Mouse (Mus musculus) T-helper 1 cell (primary cell): ENCODE data around the gene Dus2.

Source experiments
- in situ Hi-C: fragments of 300-600 bp; cut with MboI, MseI; formaldehyde crosslinking; loops from one replicate; pipeline ENCODE4 v1.15.1; 2025; ENCODE audit warnings: high pct_unique_total_duplicates

Gene Dus2

DNA sequence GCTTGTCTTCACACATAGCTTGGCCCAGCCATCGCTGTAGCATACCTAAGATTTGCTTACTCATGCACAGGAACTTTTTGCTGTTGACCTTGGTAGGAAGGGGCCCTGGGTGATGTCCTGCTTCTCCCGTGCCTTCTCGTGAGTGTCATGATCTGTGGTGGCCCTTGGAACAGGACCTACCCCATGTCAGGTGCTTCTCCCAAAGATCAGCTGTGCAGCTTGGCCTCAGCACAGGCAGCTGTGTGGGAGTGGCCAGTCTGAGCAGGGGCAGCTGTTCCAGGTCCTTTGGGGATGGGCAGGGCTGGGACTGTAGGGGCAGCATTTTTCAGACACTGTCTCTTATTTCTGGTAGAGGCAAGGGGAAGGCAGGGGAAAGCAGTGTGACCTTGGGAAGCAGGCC lies 53.0 kb downstream of the Dus2 start:
- in situ Hi-C loops: no loop called here

DNA sequence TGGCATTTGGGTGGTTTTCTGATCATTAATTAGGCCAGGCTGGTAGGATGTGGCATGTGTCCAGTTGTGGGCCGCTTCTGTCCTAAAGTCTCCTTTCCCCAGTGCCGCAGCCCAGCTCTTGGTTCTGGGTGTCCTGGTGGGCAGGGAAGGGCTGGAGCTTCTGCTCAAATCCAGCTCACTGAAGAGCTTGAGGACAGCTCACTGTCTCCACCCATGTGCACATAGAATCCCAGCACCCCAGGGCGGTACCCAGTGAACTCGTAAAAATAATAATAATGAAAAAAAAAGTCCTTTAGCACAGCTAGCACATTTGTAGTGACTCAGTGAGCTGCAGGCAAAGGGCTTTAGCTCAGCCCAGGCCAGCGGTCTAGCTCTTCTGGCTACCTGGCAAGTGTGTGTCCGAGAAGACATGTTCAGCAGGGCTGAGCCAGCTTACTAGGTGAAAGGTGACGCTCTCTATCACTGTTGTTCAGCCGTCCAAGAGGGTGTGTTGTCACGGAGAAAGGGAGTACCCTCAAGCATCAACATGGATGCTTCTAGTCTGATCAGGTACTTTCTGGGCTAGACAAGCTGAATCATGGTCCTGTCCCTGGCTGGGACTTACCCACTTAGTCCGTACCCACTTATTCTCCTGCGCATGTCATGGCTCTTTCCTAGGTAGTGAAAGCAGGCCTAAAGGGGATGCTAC lies 55.9 kb downstream of the Dus2 start:
- in situ Hi-C loops: no loop called here

DNA sequence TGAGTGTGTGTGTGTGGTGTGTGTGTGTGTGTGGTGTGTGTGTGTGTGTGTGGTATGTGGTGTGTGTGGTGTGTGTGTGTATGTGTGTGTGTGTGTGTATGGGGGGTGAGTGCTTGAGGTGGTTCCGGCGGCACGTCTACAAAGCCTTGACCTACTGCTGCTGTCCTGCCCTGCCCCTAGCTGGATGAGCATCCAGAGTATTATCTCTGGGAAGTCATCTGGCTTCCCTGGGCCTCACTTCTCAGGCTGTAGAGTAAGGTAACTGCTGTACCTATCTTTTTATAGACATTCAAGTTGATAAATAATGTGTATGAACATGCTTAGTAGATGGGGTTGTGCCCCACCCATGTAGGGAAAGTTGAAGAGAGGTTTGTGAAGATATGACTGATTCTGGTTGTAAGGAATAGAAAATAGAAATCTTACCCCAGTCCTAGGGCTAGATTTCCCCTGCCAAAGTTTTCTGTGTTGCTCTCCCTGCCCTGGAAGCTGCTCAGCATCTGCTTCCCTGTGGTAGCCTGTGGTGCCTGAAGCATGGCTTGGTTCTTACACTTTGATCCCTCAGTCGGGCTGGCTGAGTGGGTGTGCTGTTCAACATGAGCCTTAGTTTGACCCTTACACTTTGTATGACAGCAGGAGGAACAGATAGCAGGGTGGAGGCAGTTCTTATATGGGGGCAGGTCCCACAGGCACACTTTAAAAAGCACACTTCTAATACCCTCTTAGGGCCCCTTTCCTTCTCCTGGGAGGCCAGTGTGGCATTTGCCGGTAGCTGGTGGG lies 56.9 kb downstream of the Dus2 start:
- in situ Hi-C loops: no loop called here

DNA sequence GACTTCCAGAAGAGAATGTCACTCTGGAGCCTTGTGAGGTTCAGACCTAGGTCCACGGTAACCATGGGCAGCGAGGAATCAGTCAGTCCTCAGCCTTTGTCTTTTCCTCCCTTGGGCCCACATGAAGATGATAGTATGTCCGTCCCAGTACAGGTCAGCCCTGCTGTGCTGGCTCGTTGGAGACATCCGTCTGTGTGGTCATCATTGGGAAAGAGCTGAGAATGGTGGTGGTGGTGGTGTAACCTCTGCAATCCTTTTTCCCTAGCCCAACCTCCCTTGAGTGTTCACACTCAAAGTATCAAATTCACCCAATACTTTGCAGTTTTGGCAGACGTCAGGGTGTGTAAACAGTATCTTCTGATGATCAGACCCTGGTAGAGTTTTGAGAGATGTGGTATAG lies 58.7 kb downstream of the Dus2 start:
- in situ Hi-C loops: no loop called here

DNA sequence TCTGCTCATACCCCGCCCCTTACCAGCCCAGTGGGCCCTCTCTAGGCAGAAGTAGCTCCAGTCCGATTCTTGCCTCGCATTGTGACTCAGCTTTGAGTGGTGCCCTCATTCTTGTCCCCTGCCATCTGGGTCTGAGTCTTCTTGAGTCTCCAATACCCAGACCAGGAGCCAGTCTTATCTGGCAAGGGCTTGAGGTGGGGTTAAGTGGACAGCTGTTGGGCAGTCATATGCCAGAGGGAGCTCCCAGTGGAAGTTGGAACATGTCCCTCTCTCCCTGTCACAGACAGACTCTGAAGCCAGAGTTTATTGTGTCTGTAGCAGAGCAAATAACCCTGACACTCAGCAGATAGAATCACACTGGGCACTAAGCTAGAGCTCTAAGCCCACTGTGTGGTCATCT lies 59.9 kb downstream of the Dus2 start:
- in situ Hi-C loops: no loop called here

DNA sequence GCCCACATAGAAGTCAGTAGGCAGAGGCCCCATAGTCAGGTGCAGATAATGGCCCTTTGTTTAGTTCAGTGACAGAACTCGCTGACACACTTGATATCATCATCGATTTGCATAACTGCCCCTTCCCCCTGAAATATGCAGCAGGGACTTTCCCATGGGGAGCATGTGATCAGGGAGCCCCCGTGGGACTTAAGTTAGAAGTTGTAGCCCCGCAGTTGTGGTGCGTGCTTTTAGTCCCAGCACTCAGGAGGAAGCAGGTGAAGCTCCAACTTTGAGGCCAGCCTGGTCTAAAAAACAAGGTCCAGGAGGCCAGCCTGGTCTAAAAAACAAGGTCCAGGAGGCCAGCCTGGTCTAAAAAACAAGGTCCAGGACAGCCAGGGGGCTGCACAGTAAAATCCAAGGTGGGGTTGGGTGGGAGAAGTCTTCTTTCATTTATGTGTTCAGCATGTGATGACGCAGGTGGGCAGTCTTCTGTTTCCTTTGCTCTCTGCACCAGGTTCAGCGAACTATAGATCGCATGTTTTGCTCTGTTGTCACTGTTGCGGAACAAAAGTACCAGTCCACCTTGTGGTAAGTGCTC lies 61.5 kb downstream of the Dus2 start:
- in situ Hi-C loops: no loop called here

DNA sequence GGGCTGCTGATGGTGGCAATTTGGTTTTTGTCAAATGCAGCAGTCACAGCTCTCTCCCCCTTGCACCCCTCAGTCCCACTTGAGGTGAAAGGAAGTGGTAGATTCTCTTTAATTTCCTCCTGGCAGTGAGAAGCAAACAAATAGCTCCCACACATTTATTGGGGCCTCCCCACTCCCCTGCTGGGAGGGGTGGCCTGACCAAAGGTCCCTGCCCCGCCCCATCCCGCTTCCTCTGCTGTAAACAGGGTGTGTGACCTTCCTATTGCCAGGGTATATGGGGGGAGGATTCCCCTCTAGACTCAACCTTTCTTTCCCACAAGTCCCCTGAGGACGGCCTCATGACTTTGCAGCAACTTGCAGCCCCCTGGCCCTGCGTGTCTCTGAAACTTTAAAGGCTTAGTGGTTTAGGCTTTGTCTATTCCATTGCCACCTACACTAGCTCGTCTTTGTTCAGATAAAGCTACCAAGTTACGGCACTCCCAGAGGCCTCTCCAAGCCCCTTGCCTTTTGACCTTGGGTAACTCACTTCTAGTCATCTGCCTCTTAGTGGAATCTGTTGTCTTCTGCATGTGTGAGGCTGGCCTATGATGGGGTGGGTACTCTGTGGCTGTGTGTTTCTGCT lies 63.2 kb downstream of the Dus2 start:
- in situ Hi-C loops: no loop called here

DNA sequence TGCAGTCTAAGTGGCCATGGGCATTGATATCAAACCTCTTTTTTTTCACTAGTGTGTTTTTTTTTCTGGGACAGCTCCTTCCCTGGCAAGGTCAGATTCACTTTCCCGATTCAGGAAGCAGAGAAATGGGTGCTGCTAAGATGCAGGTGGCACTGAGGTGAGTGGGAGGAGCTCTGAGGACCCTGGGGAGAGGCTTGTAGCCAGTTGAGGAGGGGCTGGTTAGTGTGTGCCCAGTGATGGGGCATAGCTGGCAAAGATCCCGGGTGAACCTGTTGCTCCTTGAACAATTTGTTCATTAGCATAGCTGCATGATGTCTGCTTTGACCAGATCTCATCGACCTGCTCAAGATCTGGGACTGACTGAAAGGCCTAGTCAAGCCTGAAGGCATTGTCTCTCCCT lies 63.9 kb downstream of the Dus2 start:
- in situ Hi-C loops: no loop called here

DNA sequence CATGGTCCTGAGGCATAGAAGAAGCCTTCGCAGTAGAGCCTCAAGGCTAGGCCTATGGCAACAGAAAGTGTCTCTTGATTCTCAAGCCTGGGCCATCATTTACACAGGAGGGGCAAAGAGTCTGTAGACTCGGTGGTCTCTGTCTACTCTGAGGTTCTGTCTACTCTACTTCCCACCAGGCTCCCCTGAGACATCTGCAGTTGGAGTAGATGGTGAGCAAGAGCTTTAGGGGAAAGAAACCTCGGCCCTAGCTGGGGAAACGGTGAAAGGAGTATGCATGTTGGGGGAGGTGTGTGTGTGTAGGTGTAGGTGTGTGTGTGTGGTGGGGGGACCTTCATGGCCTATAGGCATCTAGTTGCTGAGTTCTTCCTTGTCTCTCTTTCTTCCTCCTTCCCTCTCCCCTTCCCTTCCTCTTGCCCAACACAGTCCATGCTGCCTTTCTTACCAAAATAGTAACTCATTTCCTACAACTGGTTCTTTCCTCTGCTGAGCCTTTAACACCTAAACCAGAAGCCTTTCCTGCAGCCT lies 65.4 kb downstream of the Dus2 start:
- in situ Hi-C loops: no loop called here

DNA sequence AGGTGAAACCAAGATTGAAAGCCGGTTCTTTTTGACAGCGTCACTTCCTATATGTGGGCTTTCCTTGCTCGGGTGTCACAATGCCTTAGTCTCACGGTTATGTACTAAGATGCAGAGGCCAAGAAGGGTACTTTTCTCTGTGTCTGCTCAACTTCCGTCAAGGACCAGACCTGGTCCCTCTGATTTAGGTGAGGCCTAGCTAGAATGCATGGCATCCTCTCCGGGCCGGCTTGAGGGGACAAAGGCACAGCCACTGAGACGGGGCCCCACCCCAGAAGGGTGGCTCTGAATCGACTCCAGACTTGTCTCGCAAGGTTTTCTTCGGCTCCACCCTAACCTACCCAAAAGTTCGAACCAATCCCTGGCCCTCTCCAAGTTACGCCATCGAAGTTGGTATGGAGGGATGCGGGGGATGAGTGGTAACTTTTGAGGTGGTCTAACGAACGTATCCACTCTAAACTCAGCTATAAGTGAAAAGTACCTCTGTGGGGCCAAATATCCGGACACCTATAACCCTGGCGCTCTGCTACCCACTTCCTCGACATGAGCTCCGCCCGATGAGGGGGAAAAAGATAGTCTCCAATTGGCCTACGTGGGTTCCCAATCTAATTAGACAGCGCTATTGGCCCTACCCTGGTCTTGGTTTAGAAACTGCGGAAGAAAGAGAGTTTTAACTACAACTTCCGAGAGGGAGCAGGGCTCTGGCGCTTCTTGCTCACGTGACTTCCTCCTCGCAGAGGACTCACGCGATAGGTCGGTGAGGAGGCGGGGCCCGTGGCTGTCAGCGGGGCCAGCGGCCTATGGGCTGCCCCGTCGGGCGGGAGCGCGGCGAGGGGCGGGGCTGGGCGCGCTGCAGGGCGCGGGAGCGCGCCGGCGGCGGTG lies 67.8 kb downstream of the Dus2 start, which contains the start of gene Nfatc3:
Nfatc3 (plus strand) TSS at position 110 of the 882 bp plus-strand sequence.
- in situ Hi-C loops: no loop called here

DNA sequence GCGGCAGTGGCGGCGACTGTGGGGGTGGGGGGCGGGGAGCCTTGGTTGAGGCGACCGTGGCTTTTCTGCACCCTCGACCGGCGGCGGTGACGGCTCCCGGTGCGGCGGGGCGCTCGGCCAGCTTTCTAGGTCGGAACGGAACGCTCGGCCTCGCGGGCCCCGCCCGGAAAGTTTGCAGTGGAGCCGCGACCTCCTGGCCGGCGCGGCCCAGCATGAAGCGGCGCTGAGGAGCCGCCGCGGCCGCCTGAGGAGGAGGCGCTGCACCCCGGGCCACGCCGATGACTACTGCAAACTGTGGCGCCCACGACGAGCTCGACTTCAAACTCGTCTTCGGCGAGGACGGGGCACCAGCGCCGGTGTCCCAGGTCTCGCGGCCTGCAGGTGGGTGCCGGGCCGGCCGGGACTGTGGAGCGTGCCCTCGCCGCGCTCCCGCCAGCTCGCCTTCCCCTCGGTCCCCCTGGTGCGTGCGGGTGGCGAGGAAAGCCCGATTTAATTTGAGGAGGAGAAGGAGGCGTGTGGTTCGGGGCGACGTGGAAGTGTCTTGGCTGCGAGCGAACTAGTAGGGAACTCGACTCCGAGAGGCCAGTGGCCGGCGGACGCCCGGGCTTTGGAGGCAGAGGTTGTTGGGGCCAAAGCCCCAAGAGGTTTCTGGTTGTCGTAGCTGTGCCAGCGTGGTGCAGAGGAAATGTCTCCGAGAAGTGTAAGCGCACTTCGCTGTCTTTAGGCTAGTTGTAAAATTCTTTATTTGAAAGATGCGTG lies 68.7 kb downstream of the Dus2 start:
- in situ Hi-C loops: no loop called here

DNA sequence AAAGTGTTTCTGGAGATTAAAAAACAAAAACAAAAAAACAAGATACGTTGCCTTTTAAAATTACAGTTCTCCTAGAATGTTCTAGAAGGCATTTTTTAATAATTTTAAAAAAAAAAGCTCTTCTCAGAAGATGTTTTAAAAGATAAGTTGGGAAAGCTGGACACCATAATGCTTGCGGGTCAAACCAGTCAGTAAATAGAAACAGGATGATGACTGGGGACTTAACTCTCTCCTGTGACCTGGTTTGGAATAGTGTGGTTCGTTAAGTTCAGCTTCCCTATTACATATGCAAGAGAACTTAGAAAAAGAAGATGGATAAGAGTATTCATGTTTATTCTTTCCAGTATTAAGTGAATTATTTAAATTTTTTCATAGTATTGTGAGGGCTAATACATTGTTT lies 69.4 kb downstream of the Dus2 start:
- in situ Hi-C loops: no loop called here

DNA sequence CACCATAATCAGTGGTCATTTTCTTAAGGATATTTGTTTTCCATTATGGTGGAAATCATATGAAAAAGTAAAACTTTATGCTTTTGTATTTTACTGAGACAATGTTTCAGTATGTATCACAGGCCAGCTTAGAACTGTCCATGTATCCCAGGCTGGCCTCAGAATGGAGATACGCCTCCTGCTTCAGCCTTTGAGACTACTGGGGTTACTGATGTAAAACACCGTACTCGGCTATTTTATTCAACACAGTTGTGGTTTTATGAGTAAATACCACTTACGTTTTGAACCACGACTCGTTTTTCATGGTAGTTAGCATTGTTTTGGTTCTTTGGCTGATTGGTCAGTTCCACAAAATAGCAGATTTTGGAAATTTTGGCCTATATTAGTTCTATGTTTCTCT lies 70.5 kb downstream of the Dus2 start:
- in situ Hi-C loops: no loop called here

DNA sequence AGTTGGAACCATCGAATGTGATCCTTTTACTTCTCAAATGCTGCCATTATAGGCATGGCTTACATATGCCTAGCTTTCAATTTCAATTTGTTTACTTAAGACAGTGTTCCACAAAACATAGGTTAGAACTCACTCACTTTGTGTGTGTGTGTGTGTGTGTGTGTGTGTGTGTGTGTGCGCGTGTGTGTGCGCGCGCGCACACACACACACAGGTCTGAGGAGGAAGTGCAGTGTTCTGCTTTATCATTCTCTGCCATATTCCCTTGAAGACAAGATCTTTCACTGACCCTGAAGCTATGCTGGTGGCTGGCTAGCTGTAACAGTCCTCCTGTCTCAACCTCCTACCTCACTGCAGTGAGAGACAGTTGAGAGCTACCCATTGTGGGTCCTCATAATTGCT lies 71.9 kb downstream of the Dus2 start:
- in situ Hi-C loops: no loop called here

DNA sequence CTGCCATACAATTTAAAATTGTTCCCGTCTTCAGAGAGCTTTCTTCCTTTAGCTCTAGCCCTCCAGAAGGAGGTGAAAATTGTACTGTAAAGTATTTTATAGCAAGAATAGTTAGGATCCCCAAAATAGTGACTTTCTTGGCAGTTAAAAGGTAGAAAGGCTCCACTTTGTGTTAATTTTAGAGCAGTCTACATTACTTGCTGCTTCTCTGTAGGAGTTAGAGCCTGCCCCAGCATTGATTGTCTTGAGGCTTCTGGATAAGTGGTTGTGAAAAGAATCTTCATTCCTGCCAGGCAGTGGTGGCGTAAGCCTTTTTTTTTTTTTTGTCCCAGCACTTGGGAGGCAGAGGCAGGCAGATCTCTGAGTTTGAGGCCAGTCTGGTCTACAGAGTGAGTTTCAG lies 75.6 kb downstream of the Dus2 start:
- in situ Hi-C loops: no loop called here

DNA sequence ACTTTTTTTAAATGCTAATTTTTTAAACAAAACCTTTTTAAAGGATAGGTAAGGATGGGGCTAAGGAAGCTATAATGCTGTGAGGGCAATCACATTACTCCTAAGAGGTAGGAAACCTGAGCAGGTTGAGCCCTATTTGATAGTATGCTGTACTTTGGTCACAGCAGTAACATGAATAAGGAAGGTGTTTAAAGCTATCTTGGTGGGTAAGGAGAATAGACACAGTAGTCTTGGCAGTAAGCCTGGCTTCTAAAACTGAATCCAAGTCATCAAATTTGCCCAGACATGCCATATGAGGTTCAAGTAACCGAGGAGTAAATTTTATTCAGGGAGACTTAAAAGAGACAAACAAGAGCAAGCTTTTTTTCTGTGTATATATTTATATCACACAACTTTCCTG lies 78.4 kb downstream of the Dus2 start:
- in situ Hi-C loops: no loop called here

DNA sequence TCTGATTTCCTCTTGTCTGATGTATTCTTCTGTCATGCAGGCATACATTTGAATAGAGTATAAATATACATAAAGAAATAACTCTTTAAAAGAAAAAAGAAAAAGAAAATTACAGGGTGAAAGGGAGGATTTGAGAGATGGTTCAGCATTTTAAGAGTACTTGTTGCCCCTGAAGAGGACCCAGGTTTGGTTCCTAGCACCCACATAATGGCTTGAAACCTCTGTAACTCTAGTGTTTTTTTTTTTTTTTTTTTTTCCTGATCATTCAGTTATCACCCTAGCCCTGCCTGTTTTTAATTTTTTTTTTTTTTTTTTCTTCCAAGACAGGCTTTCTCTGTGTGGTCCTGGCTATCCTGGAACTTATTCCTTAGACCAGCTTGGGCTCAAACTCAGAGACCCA lies 81.0 kb downstream of the Dus2 start:
- in situ Hi-C loops: no loop called here

DNA sequence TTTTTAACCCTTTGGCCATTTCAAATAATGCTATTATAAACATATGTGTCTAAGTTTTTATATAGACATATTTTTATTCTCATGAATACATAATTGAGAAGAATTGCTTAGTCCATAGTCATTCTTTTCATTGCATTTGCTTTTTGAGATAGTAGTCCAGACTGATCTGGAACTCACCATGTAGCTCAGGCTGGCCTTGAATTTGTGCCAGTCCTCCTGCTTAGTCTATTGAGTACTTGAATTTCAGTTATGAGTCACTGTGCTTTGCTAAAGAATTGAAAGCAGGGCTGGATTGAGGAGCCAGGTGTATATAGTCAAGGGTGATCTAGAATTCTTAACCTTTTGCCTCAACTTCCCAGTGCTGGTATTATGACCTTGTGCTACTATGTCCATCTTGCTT lies 83.1 kb downstream of the Dus2 start:
- in situ Hi-C loops: no loop called here

DNA sequence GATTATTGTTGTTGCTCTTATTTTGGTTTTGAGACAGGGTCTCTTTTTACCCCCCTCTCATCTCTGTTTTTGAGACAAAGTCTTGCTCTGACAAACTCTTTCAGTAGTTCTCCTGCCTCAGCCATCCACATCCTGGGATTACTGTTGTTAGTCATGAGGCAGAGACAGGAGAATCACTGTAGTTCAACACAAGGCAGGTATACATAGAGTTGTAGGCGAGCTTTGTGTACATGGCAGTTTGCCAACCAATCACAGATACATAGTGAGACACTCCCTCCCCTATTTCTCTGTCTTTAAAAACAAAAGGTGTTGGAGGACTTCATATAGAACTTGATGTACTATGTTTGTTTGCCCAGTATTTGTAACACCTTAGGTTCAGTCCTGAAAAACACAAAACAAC lies 83.5 kb downstream of the Dus2 start:
- in situ Hi-C loops: no loop called here

DNA sequence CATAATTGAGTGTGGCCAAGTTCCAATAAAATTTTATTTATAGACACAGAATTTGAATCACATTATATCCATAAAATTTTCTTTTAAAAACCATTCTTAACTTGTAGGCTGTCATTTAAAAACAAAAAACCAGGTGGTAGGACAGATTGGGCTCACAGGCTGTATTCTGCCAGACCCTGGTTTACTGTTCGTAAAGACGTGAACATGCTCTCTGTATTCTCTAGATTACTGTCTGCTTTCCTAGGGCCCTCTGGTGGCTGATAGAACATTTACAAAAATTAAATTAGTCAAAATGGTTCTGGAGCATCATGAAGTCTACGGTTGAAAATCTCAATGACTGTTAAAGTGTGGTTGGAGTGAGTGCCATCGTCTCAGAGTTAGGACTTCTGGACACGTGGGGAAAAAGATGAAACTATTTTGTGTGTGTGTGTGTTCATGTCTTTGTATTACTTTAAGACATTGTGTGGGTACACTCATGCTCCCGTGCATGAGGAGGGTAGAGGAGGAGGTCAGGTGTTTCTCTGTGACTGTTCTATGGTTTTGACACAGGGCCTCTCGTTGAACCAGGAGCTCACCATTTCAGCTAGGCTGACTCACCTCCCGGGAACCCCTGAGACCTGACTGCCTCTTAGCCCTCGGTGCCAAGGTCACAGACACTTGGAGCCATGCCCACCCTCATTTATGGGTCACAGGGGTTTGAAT lies 84.2 kb downstream of the Dus2 start:
- in situ Hi-C loops: no loop called here
